Mouse (Mus musculus) limb, embryonic 12.5 days (tissue): ENCODE results near the gene Stat6. TPM values are rescaled to one million over a fixed set of nuclear protein-coding genes. Genes with fewer than 3 reads are reported as not detected.

Source experiments
- ATAC-seq: fragments of 200-750 bp; cut with Nextera tagmentation; 2 replicates; pipeline ENCODE4 v1.8.0; 2017; ENCODE audit warnings: low read depth, moderate TSS enrichment; ENCODE audit not compliant: insufficient number of reproducible peaks, insufficient read depth, low FRiP score, low TSS enrichment
- H3K27ac ChIP-seq: fragments of 300-500 bp; sonication (generic); 2 replicates; pipeline ENCODE4 v1.5.1; 2016; ENCODE audit warnings: mild to moderate bottlenecking, moderate library complexity
- H3K27me3 ChIP-seq: fragments of 300-500 bp; sonication (generic); 2 replicates; pipeline ENCODE4 v1.6.1; 2016; ENCODE audit warnings: mild to moderate bottlenecking, moderate library complexity
- H3K36me3 ChIP-seq: fragments of 300-500 bp; sonication (generic); 2 replicates; pipeline ENCODE4 v1.6.1; 2016; ENCODE audit warnings: mild to moderate bottlenecking, moderate library complexity
- H3K4me1 ChIP-seq: fragments of 300-500 bp; sonication (generic); replicated peaks from 2 replicates; pipeline ENCODE4 v1.6.1; 2016
- H3K4me2 ChIP-seq: fragments of 300-500 bp; sonication (generic); 2 replicates; pipeline ENCODE4 v1.6.1; 2016; ENCODE audit warnings: mild to moderate bottlenecking, moderate library complexity
- H3K4me3 ChIP-seq: fragments of 300-500 bp; sonication (generic); replicated peaks from 2 replicates; pipeline ENCODE4 v1.5.1; 2016; ENCODE audit warnings: mild to moderate bottlenecking
- H3K9ac ChIP-seq: fragments of 300-500 bp; sonication (generic); replicated peaks from 2 replicates; pipeline ENCODE4 v1.6.1; 2016; ENCODE audit warnings: mild to moderate bottlenecking, moderate library complexity
- H3K9me3 ChIP-seq: fragments of 300-500 bp; sonication (generic); 2 replicates; pipeline ENCODE4 v1.6.1; 2016; ENCODE audit warnings: mild to moderate bottlenecking, moderate library complexity
- WGBS: fragments of 180-500 bp; shearing (Covaris S2); methylation state at CpG from one replicate; pipeline ENCODE4 v1.1.7; 2016; 5-methylcytosine and 5-hydroxymethylcytosine counted together
- polyA plus RNA-seq: library from polyadenylated mRNA; unstranded; fragments of >200 nt; fragmentation: Nextera tagmentation; extraction: Ambion mirVana; gene quantifications from 2 replicates; pipeline ENCODE4 v1.2.1, GENCODE M21; 2016

The Stat6 gene
- polyA plus RNA-seq, 1 experiment from 2014 or later, result 8.7 TPM

- H3K9ac ChIP-seq, result no peak overlapping the region
- peaks cover 17% of the 10 kb centered on the region for H3K4me1 ChIP-seq
- H3K27ac ChIP-seq, result no peak overlapping the region
- no peak for ATAC-seq
- H3K36me3 ChIP-seq, result 0 out of 2 replicates have a peak, but pooled peaks cover 5% of the 10 kb centered on the region
- H3K4me2 ChIP-seq, result no peak overlapping the region
- no peaks in the 10 kb centered on the region for H3K27me3 ChIP-seq
- H3K4me3 ChIP-seq, result no peak overlapping the region
- WGBS, result 89% methylated on average over 6 of the region's 6 CpGs
- peaks cover 13% of the 10 kb centered on the region for H3K9me3 ChIP-seq
Observed at GRCm38 (mm10) chr10:127623439-127624216, 19.2 kb upstream of the Stat6 start.

- H3K27ac ChIP-seq, result no peak overlapping the region
- no peak overlapping the region for H3K4me3 ChIP-seq
- no peaks in the 10 kb centered on the region for H3K27me3 ChIP-seq
- 94% methylated on average over 3 of the region's 3 CpGs for WGBS
- 0 out of 2 replicates have a peak, but pooled peaks cover 5% of the 10 kb centered on the region for H3K36me3 ChIP-seq
- no peak overlapping the region for H3K4me2 ChIP-seq
- no peak for ATAC-seq
- peaks cover 5% of the 10 kb centered on the region; the same call in 1 of the 2 replicates for H3K4me1 ChIP-seq
- H3K9ac ChIP-seq, result no peak overlapping the region
- H3K9me3 ChIP-seq, result peaks cover 13% of the 10 kb centered on the region
Observed at GRCm38 (mm10) chr10:127626433-127626832, 16.4 kb upstream of the Stat6 start.

DNA sequence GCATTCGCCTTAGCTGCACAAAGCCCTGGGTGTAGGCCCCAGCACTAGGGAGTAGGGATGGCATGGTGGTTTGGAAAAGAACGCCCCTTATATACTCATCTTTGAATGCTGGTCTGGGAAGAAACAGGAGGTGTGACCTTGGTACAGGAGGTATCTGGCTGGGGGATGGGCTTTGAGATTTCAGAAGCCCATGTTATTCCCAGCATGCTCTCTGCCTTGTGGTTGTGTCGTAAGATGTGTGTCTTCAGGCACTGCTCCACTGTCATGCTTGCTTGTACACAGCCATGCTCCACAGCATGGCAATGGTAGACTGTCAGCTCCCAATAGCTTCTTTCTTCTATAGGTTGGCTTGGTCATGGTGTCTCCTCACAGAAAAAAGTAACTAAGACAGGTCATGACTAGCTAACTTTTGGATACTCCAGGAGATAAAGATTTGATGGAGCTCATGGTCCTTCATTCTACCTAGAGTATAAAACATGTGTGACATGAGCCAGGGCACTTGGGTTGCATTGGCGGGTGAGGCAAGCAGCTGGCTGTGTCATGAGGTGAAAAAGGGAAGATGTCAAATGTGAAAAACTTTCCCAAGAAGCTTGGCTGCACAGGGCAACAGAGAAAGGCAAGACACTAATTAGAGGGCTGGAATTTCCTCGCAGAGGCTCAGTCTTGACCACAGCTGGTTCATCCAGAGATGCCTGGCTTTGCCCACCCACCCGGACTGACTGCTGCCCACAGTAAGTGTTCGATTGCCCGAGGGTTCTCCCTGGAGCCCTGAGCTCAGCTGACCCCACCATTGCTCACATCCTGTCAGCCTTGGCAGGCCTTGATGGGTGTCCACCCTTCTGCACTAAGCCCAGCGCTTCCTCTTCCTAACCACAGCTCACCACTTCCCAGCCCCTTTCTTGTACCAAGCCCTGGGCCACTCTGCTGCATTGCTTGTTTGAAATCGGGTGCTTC lies 11.2 kb upstream of the Stat6 start:
- Histone ChIP-seq H3K27ac (no peak overlapping the region), H3K9ac (no peak overlapping the region), H3K4me2 (no peak overlapping the region), H3K4me1 (no peaks in the 10 kb centered on the region), H3K36me3 (no peaks in the 10 kb centered on the region), H3K27me3 (no peaks in the 10 kb centered on the region), H3K9me3 (peaks cover 6% of the 10 kb centered on the region), H3K4me3 (no peak overlapping the region)
- 83% methylated on average over 10 of the region's 10 CpGs for WGBS
- no peak for ATAC-seq

GRCm38 (mm10) chr10:127632668-127633271 lies 10.0 kb upstream of the Stat6 start:
- Histone ChIP-seq H3K9ac (no peak overlapping the region), H3K4me2 (no peak overlapping the region), H3K27me3 (no peaks in the 10 kb centered on the region), H3K36me3 (no peaks in the 10 kb centered on the region), H3K4me1 (no peaks in the 10 kb centered on the region), H3K27ac (no peak overlapping the region), H3K9me3 (no peaks in the 10 kb centered on the region), H3K4me3 (no peak overlapping the region)
- no peak for ATAC-seq
- 60% methylated on average over 7 of the region's 7 CpGs for WGBS

GRCm38 (mm10) chr10:127640421-127640820 lies 2.4 kb upstream of the Stat6 start:
- Histone ChIP-seq H3K27ac (no peak overlapping the region), H3K4me3 (no peak overlapping the region), H3K4me1 (peaks cover 26% of the 10 kb centered on the region), H3K4me2 (no peak overlapping the region), H3K36me3 (no peaks in the 10 kb centered on the region), H3K27me3 (no peaks in the 10 kb centered on the region), H3K9ac (no peak overlapping the region), H3K9me3 (no peaks in the 10 kb centered on the region)
- WGBS, result 68% methylated on average over 5 of the region's 5 CpGs
- no peak for ATAC-seq

GRCm38 (mm10) chr10:127641861-127642771 lies 670 bp upstream of the Stat6 start:
- H3K9me3 ChIP-seq, result no peaks in the 10 kb centered on the region
- peak; percentile 77 for ATAC-seq
- WGBS, result 7% methylated on average over 19 of the region's 19 CpGs
- peak overlapping the region; percentile 64 for H3K9ac ChIP-seq
- no peaks in the 10 kb centered on the region for H3K36me3 ChIP-seq
- H3K4me3 ChIP-seq, result peak overlapping the region; percentile 42
- no peaks in the 10 kb centered on the region for H3K27me3 ChIP-seq
- peaks cover 26% of the 10 kb centered on the region for H3K4me1 ChIP-seq
- H3K4me2 ChIP-seq, result peak overlapping the region; percentile 74
- peak overlapping the region; percentile 66 for H3K27ac ChIP-seq

DNA sequence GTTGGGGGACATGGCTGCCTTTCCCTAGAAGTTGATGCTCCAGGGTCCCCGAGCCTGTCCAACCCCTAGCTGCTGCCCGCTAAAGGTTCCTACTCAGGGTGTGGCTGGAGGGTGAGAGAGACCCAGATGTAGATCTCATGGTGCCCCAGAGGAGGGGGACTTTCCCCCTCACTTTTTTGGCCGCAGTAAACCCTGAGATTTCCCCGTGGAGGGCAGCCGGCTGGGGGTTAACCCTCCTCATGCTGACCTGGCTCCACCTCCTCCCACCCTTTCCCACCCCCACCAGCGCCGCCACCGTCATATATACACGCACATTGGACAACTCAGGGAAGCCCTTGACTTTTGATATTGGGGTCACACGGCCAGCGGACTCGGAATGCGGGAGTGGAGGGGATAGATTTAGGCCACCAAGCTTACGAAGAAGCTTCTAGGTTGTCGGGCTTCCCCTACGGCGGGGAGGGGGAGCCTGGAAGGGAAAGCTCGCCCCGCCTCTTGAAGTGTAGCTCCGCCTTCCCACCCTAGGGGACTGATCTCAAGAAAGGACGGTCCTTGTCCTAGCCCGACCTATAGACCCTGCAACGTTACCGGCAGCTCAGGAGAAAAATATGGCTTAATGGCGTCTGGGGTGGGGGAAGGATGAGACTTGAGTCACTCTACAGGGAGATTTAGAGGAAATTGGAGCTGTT lies 910 bp downstream of the Stat6 start:
- H3K4me1 ChIP-seq, result peaks cover 26% of the 10 kb centered on the region
- H3K9ac ChIP-seq, result peak overlapping the region; percentile 64
- H3K4me2 ChIP-seq, result peak overlapping the region; percentile 74
- peak overlapping the region; percentile 66; the same call in 1 of the 2 replicates for H3K27ac ChIP-seq
- H3K36me3 ChIP-seq, result no peaks in the 10 kb centered on the region
- H3K27me3 ChIP-seq, result no peaks in the 10 kb centered on the region
- ATAC-seq, result peak; percentile 9
- no peaks in the 10 kb centered on the region for H3K9me3 ChIP-seq
- peak overlapping the region; percentile 42 for H3K4me3 ChIP-seq
- WGBS, result 3% methylated on average over 25 of the region's 25 CpGs

GRCm38 (mm10) chr10:127645791-127646190 lies 3.0 kb downstream of the Stat6 start:
- H3K27me3 ChIP-seq, result no peaks in the 10 kb centered on the region
- H3K36me3 ChIP-seq, result no peaks in the 10 kb centered on the region
- H3K4me3 ChIP-seq, result no peak overlapping the region
- no peak overlapping the region for H3K9ac ChIP-seq
- H3K9me3 ChIP-seq, result no peaks in the 10 kb centered on the region
- H3K27ac ChIP-seq, result no peak overlapping the region
- WGBS, result 68% methylated on average over 2 of the region's 2 CpGs
- no peak for ATAC-seq
- H3K4me1 ChIP-seq, result peaks cover 26% of the 10 kb centered on the region
- H3K4me2 ChIP-seq, result no peak overlapping the region

DNA sequence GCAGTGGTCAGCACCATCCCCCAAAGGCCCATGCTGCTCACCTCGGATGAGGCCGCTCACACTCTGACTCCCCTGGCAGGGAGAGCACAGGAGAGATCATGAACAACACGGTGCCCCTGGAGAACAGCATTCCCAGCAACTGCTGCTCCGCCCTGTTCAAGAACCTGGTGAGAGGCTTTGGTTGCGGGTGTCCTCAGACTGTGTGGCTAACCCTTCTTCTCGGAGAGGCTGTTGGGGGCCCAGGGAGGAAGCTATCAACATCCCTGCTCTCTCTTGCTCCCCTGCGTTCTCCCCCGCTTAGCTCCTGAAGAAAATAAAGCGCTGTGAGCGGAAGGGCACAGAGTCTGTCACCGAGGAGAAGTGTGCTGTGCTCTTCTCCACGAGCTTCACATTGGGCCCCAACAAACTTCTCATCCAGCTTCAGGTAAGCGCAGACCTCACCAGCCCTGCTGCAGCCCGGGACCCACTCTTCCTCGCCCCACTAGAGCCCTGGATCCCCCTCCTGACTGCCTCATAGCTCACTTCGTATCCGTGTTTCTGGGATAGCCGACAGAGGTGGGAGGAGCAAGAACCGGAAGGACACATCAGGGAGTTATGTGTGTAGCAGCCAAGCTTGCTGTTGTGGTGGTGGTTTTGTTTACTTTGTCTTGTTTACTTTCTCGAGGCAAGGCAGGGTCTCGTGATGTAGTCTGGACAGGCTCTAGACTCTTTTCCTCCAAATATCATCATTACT lies 10.3 kb downstream of the Stat6 start:
- peaks cover 16% of the 10 kb centered on the region for H3K4me1 ChIP-seq
- H3K27me3 ChIP-seq, result no peaks in the 10 kb centered on the region
- no peak overlapping the region; the same call in 1 of the 2 replicates for H3K4me3 ChIP-seq
- no peaks in the 10 kb centered on the region for H3K9me3 ChIP-seq
- no peak overlapping the region for H3K27ac ChIP-seq
- no peak overlapping the region for H3K9ac ChIP-seq
- WGBS, result 49% methylated on average over 21 of the region's 21 CpGs
- H3K36me3 ChIP-seq, result peaks cover 10% of the 10 kb centered on the region; the same call in 1 of the 2 replicates
- no peak for ATAC-seq
- H3K4me2 ChIP-seq, result peak overlapping the region; percentile 32
